Mouse (Mus musculus): ENCODE results near the gene Rnf121. TPM values are rescaled to one million over a fixed set of nuclear protein-coding genes. Genes with fewer than 3 reads are reported as not detected.
A peak's percentile ranks its signal among the peaks of the same experiment; 100 is the strongest.

Rnf121 gene
- total RNA-seq, 2 experiments from 2014 or later: 18.8 to 25.8 TPM

DNA sequence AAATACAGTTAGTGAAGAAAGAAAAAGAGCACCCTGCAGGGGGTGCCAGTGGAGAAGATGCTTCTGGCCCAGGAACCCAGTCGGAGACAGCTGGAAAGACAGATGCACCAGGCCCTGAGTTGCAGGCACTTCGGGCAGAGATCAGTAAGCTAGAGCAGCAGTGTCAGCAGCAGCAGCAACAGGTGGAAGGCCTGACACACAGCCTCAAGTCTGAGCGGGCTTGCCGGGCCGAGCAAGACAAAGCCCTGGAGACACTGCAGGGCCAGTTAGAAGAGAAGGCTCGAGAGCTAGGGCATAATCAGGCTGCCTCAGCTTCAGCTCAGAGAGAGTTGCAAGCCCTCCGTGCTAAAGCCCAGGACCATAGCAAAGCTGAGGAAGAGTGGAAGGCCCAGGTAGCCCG lies 65.0 kb downstream of the Rnf121 start:
- peak; percentile 26 for DNase-seq

DNA sequence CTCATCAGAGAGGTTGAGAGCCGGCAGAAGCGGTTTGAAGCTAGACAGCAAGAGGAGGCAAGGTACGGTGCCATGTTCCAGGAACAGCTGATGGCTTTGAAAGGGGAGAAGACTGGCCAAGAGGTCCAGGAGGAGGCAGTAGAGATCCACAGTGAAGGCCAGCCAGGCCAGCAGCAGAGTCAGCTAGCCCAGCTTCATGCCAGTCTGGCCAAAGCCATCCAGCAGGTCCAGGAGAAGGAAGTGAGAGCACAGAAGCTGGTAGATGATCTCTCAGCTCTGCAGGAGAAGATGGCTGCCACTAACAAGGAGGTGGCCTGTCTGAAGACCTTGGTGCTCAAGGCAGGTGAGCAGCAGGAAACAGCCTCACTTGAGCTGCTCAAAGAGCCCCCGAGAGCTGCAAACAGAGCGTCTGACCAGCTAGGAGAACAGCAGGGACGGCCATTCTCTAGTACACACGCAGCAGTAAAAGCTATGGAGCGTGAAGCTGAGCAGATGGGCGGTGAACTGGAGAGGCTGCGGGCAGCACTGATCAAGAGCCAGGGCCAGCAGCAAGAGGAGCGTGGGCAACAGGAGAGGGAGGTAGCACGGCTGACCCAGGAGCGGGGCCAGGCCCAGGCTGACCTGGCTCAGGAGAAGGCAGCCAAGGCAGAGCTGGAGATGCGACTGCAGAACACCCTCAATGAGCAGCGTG lies 65.7 kb downstream of the Rnf121 start:
- peak; percentile 34 for DNase-seq

DNA sequence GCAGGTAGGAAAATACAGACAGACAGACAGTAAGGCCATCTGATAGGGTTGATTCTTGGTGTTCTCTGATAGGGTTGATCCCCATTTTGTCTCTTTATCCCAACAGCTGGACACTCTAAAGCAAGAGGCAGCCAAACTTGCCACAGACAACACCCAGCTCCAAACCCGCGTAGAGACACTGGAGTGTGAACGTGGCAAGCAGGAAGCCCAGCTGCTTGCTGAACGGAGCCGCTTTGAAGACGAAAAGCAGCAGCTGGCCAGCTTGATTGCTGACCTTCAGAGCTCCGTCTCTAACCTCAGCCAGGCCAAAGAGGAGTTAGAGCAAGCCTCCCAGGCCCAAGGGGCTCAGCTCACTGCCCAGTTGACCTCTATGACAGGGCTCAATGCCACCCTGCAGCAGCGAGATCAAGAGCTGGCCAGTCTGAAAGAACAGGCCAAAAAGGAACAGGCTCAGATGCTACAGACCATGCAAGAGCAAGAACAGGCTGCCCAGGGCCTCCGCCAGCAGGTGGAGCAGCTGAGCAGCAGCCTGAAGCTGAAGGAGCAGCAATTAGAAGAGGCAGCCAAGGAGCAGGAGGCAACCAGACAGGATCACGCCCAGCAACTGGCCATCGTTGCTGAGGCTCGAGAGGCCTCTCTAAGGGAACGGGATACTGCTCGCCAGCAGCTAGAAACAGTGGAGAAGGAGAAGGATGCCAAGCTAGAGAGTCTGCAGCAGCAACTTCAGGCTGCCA lies 66.9 kb downstream of the Rnf121 start:
- peak; percentile 90 for DNase-seq

DNA sequence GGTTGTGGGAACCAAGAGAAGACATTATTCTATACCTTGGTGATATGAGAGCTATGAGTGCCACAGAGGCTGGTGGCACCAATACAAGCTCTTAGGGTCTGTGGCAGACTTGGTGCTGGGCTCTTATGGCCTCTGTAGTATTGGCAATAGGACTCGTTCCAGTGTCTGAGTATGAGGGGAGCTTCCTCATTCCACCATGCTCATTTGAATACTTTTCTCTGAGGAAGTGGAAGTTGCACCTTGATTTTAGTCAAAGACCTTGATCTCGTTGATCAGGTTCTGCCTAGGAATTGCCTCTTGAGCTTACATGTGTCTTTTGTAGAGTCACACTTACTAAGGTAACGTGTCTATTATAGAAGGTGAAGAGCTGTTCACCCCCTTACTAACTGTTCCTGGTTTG lies 71.0 kb downstream of the Rnf121 start:
- no peak for DNase-seq

DNA sequence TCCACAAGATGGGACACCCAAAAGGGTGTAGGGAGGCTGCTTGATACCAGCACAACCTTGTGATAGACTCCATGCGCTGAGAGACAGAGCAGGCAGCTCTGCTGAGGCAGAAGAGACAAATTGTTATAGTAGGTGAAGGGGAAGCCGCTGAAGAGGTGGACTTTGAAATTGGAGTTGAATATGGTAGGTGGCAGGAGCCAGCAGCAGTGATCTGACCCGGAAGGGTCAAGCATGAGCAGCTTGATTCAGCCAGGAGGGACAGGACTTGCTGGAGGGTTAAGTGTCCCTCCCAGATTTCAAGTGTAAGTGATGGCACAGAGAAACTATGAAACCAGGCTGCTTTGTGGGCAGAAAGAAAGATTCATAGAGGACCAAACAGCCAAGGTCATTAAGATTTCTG lies 80.2 kb downstream of the Rnf121 start:
- no peak for DNase-seq

GRCm38 (mm10) chr7:101982735-101983134 lies 82.5 kb downstream of the Rnf121 start:
- no peak for DNase-seq

DNA sequence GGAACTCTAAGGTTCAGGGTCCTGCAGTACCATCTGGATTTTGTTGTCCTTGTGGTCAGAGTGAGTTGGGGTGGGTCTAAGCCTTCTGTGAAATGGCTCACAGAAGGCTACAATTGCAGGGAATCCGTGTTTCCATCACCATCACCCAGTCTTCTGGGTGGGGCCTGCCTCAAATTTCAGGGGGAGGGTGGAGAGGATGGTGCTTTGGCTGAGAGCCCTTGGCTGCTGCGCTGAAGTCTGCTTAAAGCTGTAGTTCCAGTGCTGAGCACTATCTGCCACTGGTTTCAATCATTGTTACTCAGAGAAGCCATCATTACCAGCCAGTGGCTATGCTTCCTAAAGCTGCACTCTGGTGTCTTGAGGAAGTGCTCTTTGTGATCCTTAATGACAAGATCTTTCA lies 90.8 kb downstream of the Rnf121 start:
- DNase-seq: peak; percentile 59

- DNase-seq: no peak
Observed at GRCm38 (mm10) chr7:101973730-101974129, 91.5 kb downstream of the Rnf121 start.

- no peak for DNase-seq
Observed at GRCm38 (mm10) chr7:101971721-101972120, 93.5 kb downstream of the Rnf121 start.

- peak; percentile 74 for DNase-seq
Observed at GRCm38 (mm10) chr7:101970821-101971461, 94.3 kb downstream of the Rnf121 start.

DNA sequence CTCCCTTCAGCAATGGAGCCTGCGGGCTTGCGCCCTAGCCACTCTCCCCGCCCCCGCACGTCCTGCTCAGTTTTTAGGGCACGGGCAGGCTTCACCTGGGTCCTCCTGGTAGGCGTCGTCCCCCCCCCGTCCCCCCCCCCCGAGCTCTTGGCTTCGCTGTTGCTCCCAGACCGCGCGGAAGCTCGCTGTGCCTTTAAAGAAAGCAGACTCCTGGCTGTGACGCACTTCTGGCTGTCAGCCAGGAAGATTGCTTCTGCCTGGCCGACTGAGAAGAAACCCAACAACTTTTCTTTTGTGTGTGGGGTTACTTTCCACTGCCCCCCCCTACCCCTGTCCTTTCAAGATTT lies 94.9 kb downstream of the Rnf121 start:
- peak; percentile 93 for DNase-seq

GRCm38 (mm10) chr7:101969694-101970428 lies 95.4 kb downstream of the Rnf121 start:
- DNase-seq: peak; percentile 85

Other genes with a start within 250 kb of the Rnf121 start
- gene Phox2a, start 247.2 kb downstream of the Rnf121 start, total RNA-seq (2021): under 1 TPM in 1 of 2 experiments, not detected in 1; 0.14 TPM
- 10 to 100 TPM; 76.2 to 89.2 TPM for gene Inppl1, start 227.2 kb downstream of the Rnf121 start, total RNA-seq (2021)
- 1 to 10 TPM; 4.2 to 6.0 TPM for gene Folr2, start 208.3 kb downstream of the Rnf121 start, total RNA-seq (2021)
- 10 to 100 TPM; 23.1 to 23.8 TPM for gene Anapc15, start 201.8 kb downstream of the Rnf121 start, total RNA-seq (2021)
- 1 to 10 TPM; 1.7 to 2.4 TPM for gene Folr1, start 194.7 kb downstream of the Rnf121 start, total RNA-seq (2021)
- 100 to 1,000 TPM; 101 to 114 TPM for gene Lamtor1, start 159.6 kb downstream of the Rnf121 start, total RNA-seq (2021)
- gene Tomt, start 159.1 kb downstream of the Rnf121 start, total RNA-seq (2021): not detected
- gene Lrrc51, start 131.6 kb downstream of the Rnf121 start, total RNA-seq (2021): 1 to 10 TPM; 2.3 to 3.6 TPM
- gene Numa1, start 131.4 kb downstream of the Rnf121 start, total RNA-seq (2021): 10 to 100 TPM; 71.8 to 80.7 TPM
- gene Il18bp, start 46.8 kb downstream of the Rnf121 start, total RNA-seq (2021): 1 to 10 TPM; 2.3 to 3.5 TPM
- 10 to 100 TPM in 1 of 2 experiments, 1 to 10 TPM in 1; 5.9 to 11.9 TPM for gene Xndc1, start within 50 bp of the Rnf121 start, total RNA-seq (2021)
- gene Xntrpc, start 244 bp upstream of the Rnf121 start, total RNA-seq (2021): under 1 TPM; 0.75 to 0.95 TPM
- under 1 TPM; 0.07 to 0.52 TPM for gene Trpc2, start 17.6 kb upstream of the Rnf121 start, total RNA-seq (2021)
- gene Art1, start 36.3 kb upstream of the Rnf121 start, total RNA-seq (2021): 100 to 1,000 TPM; 264 to 297 TPM
- 1 to 10 TPM; 8.2 to 8.4 TPM for gene Art5, start 44.0 kb upstream of the Rnf121 start, total RNA-seq (2021)
- not detected for gene Chrna10, start 51.4 kb upstream of the Rnf121 start, total RNA-seq (2021)
- gene Nup98, start 144.7 kb upstream of the Rnf121 start, total RNA-seq (2021): 10 to 100 TPM; 25.1 to 31.5 TPM
- gene Pgap2, start 144.7 kb upstream of the Rnf121 start, total RNA-seq (2021): 10 to 100 TPM; 35.9 to 40.7 TPM
- 10 to 100 TPM; 23.9 to 30.1 TPM for gene Rhog, start 190.6 kb upstream of the Rnf121 start, total RNA-seq (2021)
- 100 to 1,000 TPM; 219 to 233 TPM for gene Stim1, start 202.3 kb upstream of the Rnf121 start, total RNA-seq (2021)

Measured in gastrocnemius, postnatal 10 days (tissue).